Mouse (Mus musculus) hindbrain, embryonic 14.5 days (tissue): ENCODE results near the gene Copz1. TPM values are rescaled to one million over a fixed set of nuclear protein-coding genes. Genes with fewer than 3 reads are reported as not detected.

Experiments used
- ATAC-seq: fragments of 200-750 bp; cut with Nextera tagmentation; 2 replicates; pipeline ENCODE4 v1.8.0; 2017; ENCODE audit warnings: moderate number of reproducible peaks, mild to moderate bottlenecking, moderate TSS enrichment, moderate library complexity; ENCODE audit not compliant: low FRiP score
- DNase-seq: peaks from one replicate; pipeline ENCODE4 v3.0.0-alpha.2; 2015; ENCODE audit warnings: low spot score
- H3K27ac ChIP-seq: fragments of 300-500 bp; sonication (generic); 2 replicates; pipeline ENCODE4 v1.5.1; 2014; ENCODE audit warnings: mild to moderate bottlenecking, moderate library complexity
- H3K27me3 ChIP-seq: fragments of 300-500 bp; sonication (generic); 2 replicates; pipeline ENCODE4 v1.6.1; 2014; ENCODE audit warnings: mild to moderate bottlenecking, low read length, mixed read lengths; ENCODE audit not compliant: control insufficient read depth, insufficient read depth
- H3K36me3 ChIP-seq: fragments of 300-500 bp; sonication (generic); replicated peaks from 2 replicates; pipeline ENCODE4 v1.6.1; 2014; ENCODE audit not compliant: control insufficient read depth, insufficient read depth
- H3K4me1 ChIP-seq: fragments of 300-500 bp; sonication (generic); replicated peaks from 2 replicates; pipeline ENCODE4 v1.6.1; 2014; ENCODE audit warnings: antibody characterized with exemption, low read length, mixed read lengths; ENCODE audit not compliant: control insufficient read depth, insufficient read depth
- H3K4me2 ChIP-seq: fragments of 300-500 bp; sonication (generic); replicated peaks from 2 replicates; pipeline ENCODE4 v1.6.1; 2014; ENCODE audit warnings: mild to moderate bottlenecking, moderate library complexity
- H3K4me3 ChIP-seq: fragments of 300-500 bp; sonication (generic); replicated peaks from 2 replicates; pipeline ENCODE4 v1.5.1; 2014; ENCODE audit warnings: mild to moderate bottlenecking, low read length
- H3K9ac ChIP-seq: fragments of 300-500 bp; sonication (generic); 2 replicates; pipeline ENCODE4 v1.6.1; 2014
- H3K9me3 ChIP-seq: fragments of 300-500 bp; sonication (generic); 2 replicates; pipeline ENCODE4 v1.6.1; 2016; ENCODE audit warnings: low read length; ENCODE audit not compliant: control insufficient read depth
- WGBS: fragments of 180-500 bp; shearing (Covaris S2); extraction: QIAGEN DNeasy Blood & Tissue Kit; methylation state at CpG from one replicate; pipeline ENCODE4 v1.1.7; 2014; 5-methylcytosine and 5-hydroxymethylcytosine counted together
- polyA plus RNA-seq: library from polyadenylated mRNA; unstranded; fragments of >200 nt; fragmentation: Nextera tagmentation; extraction: Ambion mirVana; gene quantifications from 2 replicates; pipeline ENCODE4 v1.2.1, GENCODE M21; 2014

Gene Copz1
- polyA plus RNA-seq, 1 experiment from 2014 or later = 214 TPM

DNA sequence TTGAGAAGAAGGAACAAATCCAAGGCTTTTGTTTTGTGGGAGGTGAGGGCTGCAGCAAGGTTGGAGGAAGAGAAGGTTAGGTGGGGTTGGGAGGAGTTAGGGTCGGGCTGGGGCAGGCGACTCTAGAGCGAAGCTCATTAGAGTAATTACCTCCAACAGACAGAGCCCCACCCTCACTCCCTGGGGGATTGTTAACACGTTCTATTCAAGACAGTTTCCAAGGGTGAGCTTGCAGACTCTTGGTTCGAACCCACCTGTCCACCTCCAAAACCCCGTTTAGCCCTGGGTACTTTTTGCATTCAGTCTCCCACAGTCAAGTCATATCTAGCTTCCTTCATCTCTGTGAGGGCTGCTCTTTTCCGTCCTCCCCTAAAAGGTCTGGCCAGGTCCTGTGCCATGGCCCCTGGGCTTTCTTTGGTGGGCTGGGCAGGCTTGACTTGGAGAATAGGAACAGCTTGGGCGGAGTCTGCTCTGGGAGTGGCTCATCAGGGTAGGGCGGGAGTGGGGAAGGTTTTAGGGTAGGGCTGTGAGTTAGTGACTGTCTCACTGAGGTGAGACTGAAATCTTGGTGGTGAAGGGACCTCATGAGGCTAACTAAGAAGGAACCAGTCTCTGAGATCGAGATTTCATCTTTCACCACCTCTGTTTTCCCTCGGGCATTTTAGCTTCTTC, 64.6 kb downstream of the Copz1 start:
- no peaks in the 10 kb centered on the region for H3K27me3 ChIP-seq
- no peaks in the 10 kb centered on the region for H3K9me3 ChIP-seq
- H3K9ac ChIP-seq = no peak overlapping the region
- H3K4me1 ChIP-seq = 0 out of 2 replicates have a peak, but pooled peaks cover 3% of the 10 kb centered on the region
- H3K36me3 ChIP-seq = no peaks in the 10 kb centered on the region
- no peak for DNase-seq
- 20% methylated on average over 11 of the region's 11 CpGs for WGBS
- no peak for ATAC-seq
- H3K4me2 ChIP-seq = no peak overlapping the region
- no peak overlapping the region for H3K4me3 ChIP-seq
- H3K27ac ChIP-seq = no peak overlapping the region

DNA sequence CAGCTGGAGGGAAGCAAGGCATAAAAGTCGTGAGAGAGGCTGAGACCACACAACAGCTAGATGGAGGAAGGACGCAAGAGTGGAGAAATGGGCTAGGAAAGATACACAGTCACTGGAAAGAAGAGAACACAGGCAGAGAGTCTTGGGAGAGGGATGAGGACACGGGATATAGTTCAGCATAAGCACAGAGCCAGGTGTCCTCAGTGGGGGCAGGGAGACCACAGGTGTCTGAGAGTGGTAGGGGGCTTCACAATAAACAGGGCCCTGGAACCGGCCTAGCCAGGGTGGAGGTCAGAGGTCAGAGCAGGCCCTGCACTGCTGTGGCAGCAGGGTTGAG, 66.3 kb downstream of the Copz1 start:
- Histone ChIP-seq H3K27ac (no peak overlapping the region), H3K27me3 (no peaks in the 10 kb centered on the region), H3K9ac (peak overlapping the region; percentile 67), H3K4me2 (peak overlapping the region; percentile 76), H3K36me3 (no peaks in the 10 kb centered on the region), H3K4me1 (0 out of 2 replicates have a peak, but pooled peaks cover 3% of the 10 kb centered on the region), H3K9me3 (no peaks in the 10 kb centered on the region), H3K4me3 (peak overlapping the region; percentile 61)
- WGBS = 49% methylated on average over 4 of the region's 4 CpGs
- ATAC-seq (no peak), DNase-seq (no peak)

DNA sequence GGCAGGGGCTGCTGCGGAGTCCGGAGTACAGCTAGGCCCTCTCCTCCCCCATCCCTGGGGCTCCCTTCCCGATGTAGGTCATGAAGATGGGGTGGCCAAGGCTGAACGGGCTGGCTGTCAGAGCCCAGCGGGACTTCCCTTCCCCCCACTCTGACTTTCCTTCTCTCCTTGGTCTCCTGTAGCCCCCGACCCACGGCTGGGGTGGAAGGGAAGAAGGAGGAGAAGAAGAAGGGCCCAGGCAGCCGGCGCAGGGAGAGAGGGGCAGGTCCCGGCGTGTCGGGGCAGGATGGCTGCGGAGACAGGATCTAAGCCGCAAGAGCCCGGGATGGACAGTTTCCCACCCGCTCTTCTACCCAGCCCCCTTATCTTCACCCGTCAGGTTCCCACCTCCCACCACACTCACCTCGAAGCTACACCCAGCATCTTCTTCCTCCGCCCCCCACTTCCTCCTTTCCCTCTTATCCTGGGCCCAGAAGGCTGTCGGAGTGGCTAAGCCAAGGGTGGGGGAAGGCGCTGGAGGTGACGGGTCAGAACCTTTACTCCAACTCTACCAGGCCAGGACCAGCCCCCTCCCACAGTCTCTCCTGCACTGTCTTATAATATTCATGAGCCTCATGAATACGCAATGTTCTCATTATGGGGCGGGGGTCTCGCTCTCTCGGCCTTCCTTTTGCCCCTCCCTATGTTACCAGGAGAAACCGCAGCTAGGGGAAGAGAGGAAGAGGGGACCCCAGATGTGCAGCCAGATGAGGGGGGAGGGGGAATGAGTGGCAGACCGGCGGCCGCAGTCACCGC, 66.8 kb downstream of the Copz1 start:
- ATAC-seq = peak; percentile 57
- Histone ChIP-seq H3K9me3 (no peaks in the 10 kb centered on the region), H3K4me2 (peak overlapping the region; percentile 76), H3K4me1 (0 out of 2 replicates have a peak, but pooled peaks cover 3% of the 10 kb centered on the region), H3K36me3 (no peaks in the 10 kb centered on the region), H3K27ac (no peak overlapping the region), H3K4me3 (peak overlapping the region; percentile 61), H3K27me3 (no peaks in the 10 kb centered on the region), H3K9ac (peak overlapping the region; percentile 67)
- WGBS = 5% methylated on average over 28 of the region's 31 CpGs
- no peak for DNase-seq

DNA sequence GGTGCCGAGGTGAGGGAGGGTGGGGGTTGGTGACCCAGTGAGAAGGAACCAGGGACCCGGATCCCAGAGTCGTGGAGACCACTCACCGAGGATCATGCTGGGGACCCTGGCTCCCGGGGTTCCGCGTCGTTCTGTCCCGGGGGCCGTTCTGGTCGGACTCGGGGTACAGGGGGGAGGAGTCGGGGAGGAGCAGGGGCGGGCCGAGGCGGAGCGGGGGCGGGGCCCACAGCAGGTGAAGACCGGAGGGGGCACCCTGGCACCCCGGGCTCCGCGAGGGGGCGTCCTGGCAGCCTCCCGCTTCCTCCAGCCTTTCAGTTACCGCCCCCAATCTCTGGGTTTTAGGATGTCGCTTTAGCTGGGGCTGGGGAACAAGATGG, 67.4 kb downstream of the Copz1 start, which contains the start of gene Zfp385a:
Gene Zfp385a (minus strand): TSS at position 133 of the 377 bp plus-strand sequence.
- H3K4me3 ChIP-seq = peak within 1 kb of the TSS; percentile 61
- H3K36me3 ChIP-seq = no peaks in the 10 kb centered on the region
- DNase-seq = peak; percentile 32
- 0 out of 2 replicates have a peak, but pooled peaks cover 3% of the 10 kb centered on the region for H3K4me1 ChIP-seq
- no peaks in the 10 kb centered on the region for H3K9me3 ChIP-seq
- H3K27me3 ChIP-seq = no peaks in the 10 kb centered on the region
- peak within 1 kb of the TSS; percentile 76 for H3K4me2 ChIP-seq
- peak within 1 kb of the TSS; percentile 67 for H3K9ac ChIP-seq
- 2% methylated on average over 15 of the region's 26 CpGs for WGBS
- H3K27ac ChIP-seq = 0 out of 2 replicates have a peak within 1 kb of the TSS, but pooled peaks have one; percentile 2
- peak; percentile 26 for ATAC-seq

DNA sequence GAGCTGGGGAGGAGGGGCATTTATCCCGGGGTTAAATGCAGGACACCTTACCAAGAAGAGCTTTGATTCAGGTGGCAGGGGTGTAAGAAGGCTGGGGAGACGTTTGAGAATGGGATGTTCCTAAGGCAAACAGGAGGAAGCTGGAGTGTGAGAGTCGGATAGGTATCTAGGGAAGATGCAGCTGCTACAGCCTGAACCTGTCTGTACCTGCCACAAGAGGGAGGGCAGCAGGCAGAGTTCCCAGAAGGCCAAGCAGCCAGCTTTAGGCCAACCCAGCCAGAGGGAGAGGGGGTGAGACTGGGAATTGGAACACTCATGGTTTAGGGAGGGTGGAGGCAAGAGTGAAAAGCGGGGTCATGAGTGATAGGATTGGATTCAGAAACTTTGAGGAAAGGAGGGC, 68.3 kb downstream of the Copz1 start:
- Histone ChIP-seq H3K27me3 (no peaks in the 10 kb centered on the region), H3K9me3 (no peaks in the 10 kb centered on the region), H3K9ac (peak overlapping the region; percentile 67; the same call in 1 of the 2 replicates), H3K27ac (no peak overlapping the region), H3K36me3 (no peaks in the 10 kb centered on the region), H3K4me1 (0 out of 2 replicates have a peak, but pooled peaks cover 3% of the 10 kb centered on the region), H3K4me2 (peak overlapping the region; percentile 76), H3K4me3 (peak overlapping the region; percentile 61; the same call in 1 of the 2 replicates)
- ATAC-seq = no peak
- WGBS = 24% methylated on average over 4 of the region's 4 CpGs
- no peak for DNase-seq

DNA sequence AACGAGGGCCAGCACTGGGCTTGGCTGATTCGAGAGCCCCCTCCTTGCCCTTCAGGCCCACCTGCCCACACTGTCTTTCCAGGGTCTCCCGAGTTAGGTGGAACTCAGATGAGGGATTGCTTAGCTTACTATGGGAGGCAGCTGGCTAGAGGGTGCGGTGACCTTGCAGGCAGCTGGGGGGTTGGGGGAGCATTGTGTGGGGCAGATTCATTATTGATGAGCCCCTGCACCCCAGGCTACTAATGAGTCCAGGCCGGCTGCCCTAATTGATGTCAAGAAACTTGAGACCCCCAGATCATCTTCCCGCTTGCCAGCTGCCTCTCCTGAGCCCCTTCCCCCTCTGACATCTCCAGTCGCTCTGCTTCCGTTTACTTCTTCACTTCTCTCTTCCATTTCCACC, 69.0 kb downstream of the Copz1 start:
- H3K27me3 ChIP-seq = no peaks in the 10 kb centered on the region
- H3K9ac ChIP-seq = no peak overlapping the region

DNA sequence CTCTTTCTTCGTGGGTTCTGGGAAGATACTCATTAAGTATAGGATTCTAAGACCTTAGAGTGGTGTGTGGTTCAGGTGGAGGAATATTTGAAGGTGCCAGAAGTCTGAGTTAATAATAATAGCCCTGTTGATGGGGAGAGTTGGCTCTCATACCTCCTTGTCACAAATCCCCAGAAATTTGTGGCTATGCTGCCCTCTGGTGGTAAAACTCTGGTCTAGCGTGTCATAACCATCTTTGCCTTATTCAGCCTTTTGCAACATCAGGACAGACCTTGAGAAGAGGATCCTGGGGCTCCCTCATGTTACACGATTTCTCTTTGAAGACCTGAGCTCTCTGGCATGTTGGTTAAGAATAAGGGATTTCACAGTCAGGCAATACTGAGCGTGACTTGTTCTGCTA, 69.9 kb downstream of the Copz1 start:
- Histone ChIP-seq H3K9ac (no peak overlapping the region), H3K27ac (no peak overlapping the region), H3K27me3 (no peaks in the 10 kb centered on the region), H3K4me3 (no peak overlapping the region), H3K36me3 (no peaks in the 10 kb centered on the region), H3K9me3 (no peaks in the 10 kb centered on the region), H3K4me1 (0 out of 2 replicates have a peak, but pooled peaks cover 3% of the 10 kb centered on the region), H3K4me2 (no peak overlapping the region)
- DNase-seq = peak; percentile 94
- ATAC-seq = no peak
- 13% methylated on average over 4 of the region's 4 CpGs for WGBS

More for the DNA sequence above, 69.0 kb downstream of the Copz1 start:
- no peak overlapping the region for H3K4me2 ChIP-seq
- H3K9me3 ChIP-seq = no peaks in the 10 kb centered on the region
- no peak overlapping the region for H3K27ac ChIP-seq
- 0 out of 2 replicates have a peak, but pooled peaks cover 3% of the 10 kb centered on the region for H3K4me1 ChIP-seq
- H3K36me3 ChIP-seq = no peaks in the 10 kb centered on the region
- DNase-seq = no peak
- H3K4me3 ChIP-seq = no peak overlapping the region
- 36% methylated on average over 8 of the region's 8 CpGs for WGBS
- no peak for ATAC-seq

DNA sequence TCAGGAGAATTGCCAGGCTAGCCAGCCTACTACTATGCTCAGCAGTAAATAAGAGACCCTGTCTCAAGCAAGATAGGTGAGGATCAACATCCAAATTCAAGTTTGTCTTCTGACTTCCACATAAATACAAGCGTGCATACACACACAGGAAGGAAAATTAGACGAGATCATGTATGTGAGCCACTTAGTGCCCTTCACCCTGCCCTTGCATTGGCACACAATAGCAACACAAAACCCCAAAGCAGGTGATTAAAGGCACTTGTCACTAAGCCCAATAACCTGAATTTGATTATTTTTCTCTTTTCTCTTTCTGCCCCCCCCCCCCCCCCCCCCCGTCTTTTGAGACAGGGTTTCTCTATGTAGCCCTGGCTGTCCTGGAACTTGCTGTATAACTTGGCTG, 70.5 kb downstream of the Copz1 start:
- no peak overlapping the region for H3K27ac ChIP-seq
- 0 out of 2 replicates have a peak, but pooled peaks cover 3% of the 10 kb centered on the region for H3K4me1 ChIP-seq
- H3K36me3 ChIP-seq = no peaks in the 10 kb centered on the region
- H3K9me3 ChIP-seq = no peaks in the 10 kb centered on the region
- 91% methylated on average over 2 of the region's 3 CpGs for WGBS
- H3K27me3 ChIP-seq = no peaks in the 10 kb centered on the region
- ATAC-seq (no peak), DNase-seq (no peak)
- H3K4me3 ChIP-seq = no peak overlapping the region
- no peak overlapping the region for H3K4me2 ChIP-seq
- H3K9ac ChIP-seq = no peak overlapping the region

DNA sequence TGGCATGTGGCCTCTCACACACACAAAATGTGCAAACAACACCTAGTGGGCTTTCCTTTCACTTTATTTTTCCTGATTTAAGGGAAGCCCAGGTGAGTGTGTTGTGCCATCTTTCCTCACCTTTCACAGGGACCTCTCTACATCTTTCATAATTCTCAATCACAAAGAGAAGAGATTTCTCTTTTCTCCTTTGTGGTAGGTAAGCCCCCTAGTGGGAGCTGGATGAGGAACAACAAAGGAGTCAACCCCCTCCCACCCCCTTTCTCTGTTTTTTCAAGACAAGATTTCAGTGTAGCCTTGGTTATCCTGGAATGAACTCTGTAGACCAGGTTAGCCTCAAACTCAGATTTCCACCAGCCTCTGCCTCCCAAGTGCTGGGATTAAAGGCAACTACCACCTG, 71.0 kb downstream of the Copz1 start:
- H3K4me3 ChIP-seq = no peak overlapping the region
- no peaks in the 10 kb centered on the region for H3K27me3 ChIP-seq
- 0 out of 2 replicates have a peak, but pooled peaks cover 3% of the 10 kb centered on the region for H3K4me1 ChIP-seq
- no peak for DNase-seq
- H3K27ac ChIP-seq = no peak overlapping the region
- H3K9ac ChIP-seq = no peak overlapping the region
- H3K36me3 ChIP-seq = no peaks in the 10 kb centered on the region
- no peak overlapping the region for H3K4me2 ChIP-seq
- H3K9me3 ChIP-seq = no peaks in the 10 kb centered on the region
- ATAC-seq = no peak
